Mouse (Mus musculus) kidney, postnatal 4 days (tissue): ENCODE results near the gene Ripply1.
"Not testable (repeated sequence)": the region's sequence is repeated elsewhere in the genome, so short reads cannot be mapped to it uniquely, and the experiment has no call there.

ENCODE experiments used
- DNase-seq, 2 experiments: peaks; one replicate each; pipeline ENCODE4 v3.0.0; 2021; ENCODE audit warnings: mixed read lengths in 2 of 2

The Ripply1 gene

DNA sequence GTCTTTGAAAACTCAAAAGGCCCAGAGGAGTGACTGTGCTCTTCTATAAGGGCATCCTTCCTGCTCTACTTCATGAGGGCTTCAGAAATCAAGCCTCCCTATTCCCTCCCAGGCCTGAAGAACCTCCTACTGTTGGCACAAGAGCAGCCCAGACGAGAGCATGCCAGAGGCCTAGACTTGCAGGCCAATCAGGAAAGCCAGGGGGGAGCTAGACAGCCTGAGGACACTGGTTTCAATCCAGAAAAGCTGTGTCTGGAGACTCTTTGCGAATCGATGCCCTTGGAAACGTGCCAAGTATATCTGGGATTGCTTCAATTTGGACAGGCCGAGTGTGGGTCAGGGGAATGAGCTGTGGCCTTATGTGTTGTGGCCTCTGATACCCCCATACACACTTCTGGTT is 2.8 kb downstream of the Ripply1 start:
- DNase-seq = no peak

DNA sequence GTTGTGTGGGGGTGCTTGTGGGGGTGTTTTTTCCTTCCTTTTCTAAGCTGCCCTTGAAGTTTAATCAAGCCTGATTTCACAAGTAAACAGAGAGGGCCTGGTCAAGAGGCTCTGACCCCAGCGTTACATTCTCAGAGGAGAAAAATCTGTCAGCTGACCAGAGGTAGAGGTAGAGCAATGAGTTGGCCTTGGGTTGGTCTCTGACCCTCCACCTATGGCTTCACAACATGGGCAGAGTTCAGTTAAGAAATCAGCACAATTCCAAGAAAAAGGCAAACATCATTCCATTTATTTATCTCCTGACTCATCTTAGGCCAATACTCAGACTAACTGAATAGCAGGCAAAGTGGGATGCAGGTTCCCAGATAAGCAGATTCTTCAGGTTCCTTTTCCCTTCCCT is 3.3 kb downstream of the Ripply1 start:
- DNase-seq = no peak

DNA sequence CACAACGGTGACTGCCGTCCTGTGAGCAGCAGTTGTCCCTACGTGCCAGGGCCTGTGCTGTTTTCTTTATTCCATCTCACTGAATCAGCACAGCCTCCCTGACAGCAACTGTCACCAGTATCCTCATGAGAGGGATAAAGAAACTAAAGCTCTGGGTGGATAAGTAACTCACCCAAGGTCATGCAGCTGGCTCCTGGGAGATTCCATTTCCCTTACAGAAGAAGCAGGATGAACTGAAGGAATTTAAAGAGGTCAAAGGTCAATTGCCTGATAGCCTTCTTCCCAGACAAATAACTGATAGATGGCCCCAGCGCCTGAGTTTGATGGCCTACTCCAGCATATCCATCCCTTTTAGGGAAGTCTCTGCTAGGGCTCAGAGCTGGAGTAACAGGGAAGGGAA is 4.8 kb downstream of the Ripply1 start:
- DNase-seq = peak in 1 of 2 experiments; percentile 8

- peak in 1 of 2 experiments; percentile 23 for DNase-seq
These were observed 7.0 kb downstream of the Ripply1 start for GRCm38 (mm10) chrX:139775084-139775612.

DNA sequence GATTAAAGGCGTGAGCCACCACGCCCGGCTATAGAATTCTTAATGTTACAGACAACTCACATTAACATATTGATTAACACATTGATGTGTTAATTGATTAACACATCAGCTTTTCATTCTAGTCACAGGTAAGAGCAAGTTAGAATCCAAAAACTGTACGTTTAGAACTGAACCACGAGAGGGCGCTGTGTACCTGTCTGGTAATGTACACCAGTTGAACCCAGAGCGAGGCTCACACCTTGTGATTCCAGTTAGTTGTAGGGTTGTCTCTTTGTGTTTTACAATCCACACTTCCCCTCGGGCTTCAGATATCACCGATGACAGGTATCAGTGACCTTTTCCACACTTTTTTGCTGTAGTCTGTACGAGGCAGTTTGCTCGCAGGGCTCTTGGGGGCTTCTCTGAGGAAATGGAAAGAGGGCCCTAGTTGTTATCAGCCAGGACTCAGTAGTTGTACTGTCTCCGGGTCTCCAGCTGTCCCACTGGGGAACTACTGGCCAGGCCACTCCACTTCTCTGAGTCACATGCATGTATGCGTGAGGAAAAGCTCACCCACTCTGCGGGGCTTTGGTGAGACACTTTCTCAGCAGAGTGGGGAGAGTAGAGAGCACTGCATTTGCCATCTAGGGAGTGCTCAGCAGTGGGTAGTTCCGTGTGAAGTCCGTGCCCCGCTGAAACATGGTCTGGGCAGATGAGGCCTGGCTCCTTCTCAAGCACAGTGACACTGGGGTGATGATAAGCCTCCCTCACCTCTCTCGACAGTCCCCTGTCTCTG is 7.7 kb downstream of the Ripply1 start:
- DNase-seq = peak; percentile 68 to 71

DNA sequence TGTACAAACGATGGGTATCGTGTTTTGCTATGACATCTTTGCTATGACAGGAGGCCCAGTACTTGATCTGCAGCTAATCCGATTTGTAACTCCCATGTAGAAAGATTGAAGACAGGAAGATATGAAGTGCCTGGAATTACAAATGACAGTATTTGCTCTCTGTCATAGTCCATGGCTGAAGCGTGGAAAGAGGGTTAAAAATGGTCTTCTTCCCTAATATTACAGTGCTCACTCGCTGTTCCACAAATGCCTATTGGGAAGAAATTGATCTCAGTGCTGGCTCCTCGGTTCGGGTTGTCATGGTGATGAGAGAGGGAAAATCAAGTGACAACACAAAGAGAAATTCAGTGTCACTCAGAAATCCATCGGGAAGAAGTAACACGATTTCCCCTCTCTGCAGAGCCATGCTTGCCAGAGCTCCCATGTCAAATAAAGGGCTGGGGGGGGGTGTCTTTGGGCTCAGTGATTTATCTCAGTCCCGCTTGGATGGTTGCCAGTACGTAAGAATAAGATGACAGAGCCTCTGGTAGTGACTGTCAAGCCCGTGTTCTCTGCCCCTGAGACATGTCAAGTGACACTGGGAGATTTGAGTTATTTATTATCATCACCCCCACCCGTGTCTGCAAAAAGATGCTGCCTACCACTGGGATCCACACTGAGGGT is 12.0 kb downstream of the Ripply1 start:
- DNase-seq = no peak

- peak; percentile 43 to 57 for DNase-seq
These were observed 19.6 kb downstream of the Ripply1 start for GRCm38 (mm10) chrX:139762546-139762945.

DNA sequence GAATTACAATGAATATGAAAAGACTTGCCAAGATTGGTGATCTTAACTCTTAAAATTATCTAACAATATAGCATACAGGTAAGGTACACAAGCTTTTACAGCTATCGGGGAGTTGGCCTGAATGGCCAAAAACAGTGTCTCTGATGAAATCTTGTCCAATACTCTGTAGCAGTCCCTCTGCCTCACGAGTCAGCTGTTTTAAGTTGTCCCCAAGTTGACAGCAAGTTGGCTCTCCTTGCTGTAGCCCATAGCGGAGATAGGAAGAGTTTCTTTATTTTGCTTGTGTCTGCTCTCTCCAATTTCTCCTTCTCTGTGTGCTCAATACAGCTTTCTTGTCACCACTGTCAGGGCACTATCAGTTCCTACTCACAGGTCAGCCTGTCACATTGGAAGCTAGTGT is 23.5 kb downstream of the Ripply1 start:
- not testable (repeated sequence) for DNase-seq

DNA sequence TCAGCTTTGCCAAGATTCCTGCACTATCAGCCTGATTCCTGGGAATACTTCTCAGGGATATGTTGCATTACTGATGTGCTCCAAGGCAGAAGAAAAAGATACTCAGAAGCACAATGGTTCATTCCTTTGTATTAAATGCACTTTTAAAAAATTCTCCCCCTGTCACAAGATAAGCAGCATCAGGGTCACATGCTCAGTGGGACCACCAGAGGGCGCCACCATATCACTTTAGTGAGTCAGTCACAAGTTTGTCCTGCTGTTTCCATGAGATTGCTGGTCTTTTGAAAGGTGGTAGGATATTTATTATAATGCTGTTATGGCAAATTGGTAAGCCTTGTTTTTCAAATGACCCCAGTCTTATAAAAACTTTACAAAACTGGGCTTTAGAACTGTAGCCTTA is 30.3 kb downstream of the Ripply1 start:
- peak; percentile 74 to 80 for DNase-seq

DNA sequence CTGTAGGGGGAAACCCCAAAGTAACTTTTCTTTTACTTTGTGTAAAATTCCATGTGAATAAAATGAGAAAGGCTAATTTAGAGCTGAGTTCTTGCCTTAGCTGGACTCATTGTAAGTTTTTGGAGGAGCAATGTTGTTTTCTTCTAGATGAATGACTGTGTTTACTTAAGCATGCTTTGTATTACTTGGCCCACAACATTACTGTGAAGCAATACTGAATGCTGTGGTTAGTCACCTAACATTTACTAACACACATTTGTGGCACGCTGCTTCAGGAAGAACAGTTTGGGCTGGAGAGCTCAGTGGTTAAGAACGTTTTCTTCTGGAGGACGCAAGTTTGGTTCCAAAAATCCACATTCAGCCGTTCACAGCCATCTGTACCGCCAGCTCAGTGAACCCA is 45.1 kb downstream of the Ripply1 start:
- no peak for DNase-seq

- DNase-seq = no peak
These were observed 51.6 kb downstream of the Ripply1 start for GRCm38 (mm10) chrX:139730541-139730940.
